Mouse (Mus musculus) leukemia stem cell, adult 10-12 weeks (primary cell): ENCODE data around the gene 1700014D04Rik. TPM values are rescaled to one million over a fixed set of nuclear protein-coding genes. Genes with fewer than 3 reads are reported as not detected.

Experiments
- polyA plus RNA-seq: library from polyadenylated mRNA; stranded (reverse); fragments of >175 nt; gene quantifications from 2 replicates; pipeline ENCODE4 v1.2.3, GENCODE M21; 2012; ENCODE audit warnings: low replicate concordance

Gene 1700014D04Rik
- polyA plus RNA-seq: 0.05 TPM in 1 of 2 replicates, not detected in the other

DNA sequence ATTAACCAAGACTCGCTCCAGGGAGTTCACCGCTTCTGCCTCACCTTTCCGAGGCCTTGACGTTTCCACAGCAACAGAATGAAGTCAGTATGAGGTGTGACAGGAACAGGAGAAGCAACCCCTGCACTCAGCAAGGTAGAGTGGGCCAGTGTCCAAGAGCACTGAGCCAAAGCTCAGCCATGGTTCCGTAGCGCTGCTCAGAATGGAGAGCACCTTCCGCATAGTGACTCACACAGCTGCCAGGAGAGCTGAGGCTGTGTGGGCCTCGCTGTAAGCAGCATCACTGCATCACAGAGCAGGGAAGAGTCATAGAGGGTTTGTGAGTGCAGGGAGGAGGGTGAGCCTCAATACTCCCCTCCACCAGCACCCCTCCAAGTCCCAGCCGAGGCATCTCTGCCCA is at the start of gene 1700014D04Rik:
Gene 1700014D04Rik (minus strand): TSS at position 42 of the 400 bp plus-strand sequence.

DNA sequence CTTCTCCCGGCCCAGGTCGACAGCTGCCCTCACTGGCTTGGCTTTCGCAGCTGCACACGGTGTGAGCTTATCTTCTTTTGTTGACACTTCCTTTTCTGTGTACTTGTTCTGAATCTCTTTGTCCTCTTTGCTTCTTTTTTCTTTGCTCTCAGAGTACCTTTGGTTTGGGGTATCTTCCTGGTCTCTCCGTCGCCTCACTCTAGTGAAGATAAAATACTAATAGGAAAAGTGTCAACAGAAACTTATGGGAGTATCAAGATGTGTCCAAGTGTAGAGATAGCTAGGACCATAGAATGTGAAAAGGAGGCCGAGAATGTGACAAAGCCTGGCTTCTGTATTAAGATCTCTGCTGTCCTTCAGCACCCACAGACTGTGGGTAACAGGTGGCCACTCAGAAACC is 35.6 kb upstream of the 1700014D04Rik start, which contains the start of gene Gm49354:
Gene Gm49354 (minus strand): TSS at position 101 of the 400 bp plus-strand sequence.

DNA sequence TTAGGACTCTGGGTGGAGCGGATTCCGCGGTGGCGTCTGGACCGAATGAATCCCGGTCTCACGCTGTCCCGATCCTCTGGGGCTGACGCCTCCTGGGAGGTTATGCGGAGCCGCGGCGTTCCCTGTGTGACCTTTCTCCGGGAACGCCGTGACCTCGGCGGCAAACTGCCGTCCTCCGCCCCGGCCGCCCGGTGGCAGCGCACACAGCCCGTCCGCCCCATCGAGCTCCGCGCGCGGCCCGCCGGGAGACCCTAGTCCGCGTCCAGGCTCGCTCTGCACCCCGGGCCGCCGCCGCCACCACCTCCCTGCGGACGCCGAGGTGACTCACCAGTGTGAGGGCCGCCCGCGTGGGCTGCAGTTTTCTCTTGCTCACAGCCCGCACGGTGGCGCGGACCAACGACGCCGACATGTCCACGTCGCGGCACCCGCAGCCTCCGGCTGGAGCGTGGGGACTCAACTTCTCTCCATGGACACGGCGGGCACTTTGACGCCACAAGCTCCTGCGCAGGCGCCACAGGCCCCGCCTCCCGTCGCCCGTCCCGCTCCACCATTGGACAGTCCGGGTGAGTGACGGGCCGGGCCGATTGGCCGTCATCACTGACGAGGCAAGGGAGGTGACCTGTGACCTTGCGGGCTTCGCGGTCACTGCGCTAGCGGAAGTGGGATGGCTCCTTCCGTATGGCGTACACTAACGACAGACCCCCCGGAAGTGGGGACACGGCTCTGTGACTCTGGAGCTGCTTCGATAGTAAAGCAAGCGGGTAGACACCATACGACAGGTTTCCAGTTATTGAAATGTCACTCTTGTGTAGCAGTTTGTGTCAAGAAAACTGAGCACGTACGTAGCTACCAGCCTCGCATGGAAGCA is 23.0 kb upstream of the 1700014D04Rik start, which contains the start of gene Isca1:
Gene Isca1 (minus strand): TSS at position 515 of the 868 bp plus-strand sequence.

DNA sequence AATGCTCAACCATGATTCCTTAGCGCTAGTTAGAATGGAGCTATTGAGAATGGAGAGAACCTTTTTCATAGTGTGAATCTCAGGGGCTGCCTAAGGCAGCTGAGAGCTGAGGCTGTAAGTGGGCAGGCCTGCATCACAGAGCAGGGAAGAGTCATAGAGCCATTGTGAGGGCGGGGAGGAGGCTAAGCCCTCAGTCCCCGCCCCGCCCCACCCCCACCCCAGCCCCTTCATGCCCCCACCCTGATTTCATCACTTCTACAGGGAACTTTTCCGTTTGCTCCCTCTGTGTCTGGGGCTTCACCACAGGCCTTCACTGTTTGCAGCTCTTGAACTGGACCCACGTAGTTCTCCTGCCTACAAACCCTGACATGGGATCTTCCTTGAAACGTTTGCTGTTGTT is 14.9 kb downstream of the 1700014D04Rik start, which contains the start of gene Spata31d1d:
Gene Spata31d1d (minus strand): TSS at position 101 of the 400 bp plus-strand sequence.

DNA sequence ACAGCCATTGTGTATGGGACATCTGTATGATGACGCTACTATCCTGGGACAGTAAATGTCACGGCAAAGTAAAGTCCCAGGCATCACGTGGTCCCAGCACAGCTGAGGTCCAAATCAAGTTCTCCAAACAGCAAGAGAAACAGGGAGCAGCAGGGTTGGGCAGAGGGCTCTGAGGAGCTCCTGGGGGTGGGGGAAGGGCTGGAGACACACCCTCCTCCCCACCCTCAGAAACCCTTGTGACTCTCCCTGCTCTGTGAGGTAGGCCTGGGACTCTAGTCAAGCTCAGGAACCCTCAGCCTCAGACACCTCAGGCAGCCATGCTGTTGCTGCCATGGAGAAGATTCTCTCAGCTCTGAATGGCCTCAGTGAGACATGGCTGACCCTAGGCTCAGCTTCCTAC is 34.6 kb downstream of the 1700014D04Rik start, which contains the start of gene Spata31d1b:
Gene Spata31d1b (plus strand): TSS at position 301 of the 400 bp plus-strand sequence.

DNA sequence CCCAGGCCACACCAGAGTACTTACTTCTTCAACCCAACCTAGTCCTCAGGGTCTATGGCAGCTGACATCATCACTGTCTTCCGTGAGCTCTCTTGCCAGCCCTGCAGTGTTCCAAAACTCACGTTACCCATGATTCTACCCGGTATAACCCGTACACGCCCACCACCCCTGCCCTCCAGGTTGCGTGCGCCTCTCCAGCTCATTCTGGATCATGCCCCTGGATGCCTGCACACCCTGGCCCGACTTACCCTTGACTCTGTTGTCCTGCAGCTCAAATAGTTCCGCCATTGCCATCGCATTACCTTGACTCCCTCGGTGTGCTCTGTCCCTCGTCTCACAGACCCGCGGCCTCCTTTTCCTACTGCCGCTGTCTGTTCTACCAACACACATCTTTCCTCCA is 36.3 kb downstream of the 1700014D04Rik start, which contains the start of gene Spata31d1a:
Gene Spata31d1a (minus strand): TSS at position 101 of the 400 bp plus-strand sequence.

DNA sequence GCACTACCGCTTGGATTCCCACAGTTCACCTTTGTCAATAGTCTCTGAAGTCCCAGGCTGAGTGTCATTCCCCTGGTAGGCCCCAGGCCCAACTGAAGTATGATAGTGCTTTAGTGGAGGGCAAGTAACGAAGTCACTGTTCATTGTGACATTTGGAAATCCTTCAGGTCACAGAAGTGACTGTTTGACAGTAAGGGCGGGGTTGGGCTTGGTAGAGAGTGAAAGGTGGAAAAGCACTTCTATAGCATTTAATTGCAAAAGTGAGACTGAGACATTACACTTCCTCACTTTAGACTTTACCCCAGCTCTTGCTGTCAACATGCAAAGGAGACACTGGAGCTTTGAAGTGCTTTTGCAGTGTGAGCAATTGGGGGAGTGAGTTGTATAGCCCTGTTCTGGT is 52.5 kb downstream of the 1700014D04Rik start, which contains the start of gene 4921517D22Rik:
Gene 4921517D22Rik (minus strand): TSS at position 101 of the 400 bp plus-strand sequence.

Other genes with a start within 250 kb of the 1700014D04Rik start
- 3.4 and 4.0 TPM in 2 replicates for gene Agtpbp1, start 161.5 kb downstream of the 1700014D04Rik start, polyA plus RNA-seq
- 3.2 and 9.2 TPM in 2 replicates for gene Naa35, start 161.5 kb downstream of the 1700014D04Rik start, polyA plus RNA-seq
- gene Golm1, start 70.9 kb downstream of the 1700014D04Rik start, polyA plus RNA-seq: 7.7 and 10.0 TPM in 2 replicates
- not detected in 2 replicates for gene 4921517D22Rik, start 52.6 kb downstream of the 1700014D04Rik start, polyA plus RNA-seq
- gene Spata31d1a, start 36.4 kb downstream of the 1700014D04Rik start, polyA plus RNA-seq: not detected in 2 replicates
- gene Spata31d1b, start 34.5 kb downstream of the 1700014D04Rik start, polyA plus RNA-seq: not detected in 2 replicates
- 0.10 and 0.11 TPM in 2 replicates for gene Spata31d1d, start 15.0 kb downstream of the 1700014D04Rik start, polyA plus RNA-seq
- 122 and 135 TPM in 2 replicates for gene Isca1, start 23.1 kb upstream of the 1700014D04Rik start, polyA plus RNA-seq
- 11.8 TPM in 1 of 2 replicates, not detected in the other for gene Gm49354, start 35.5 kb upstream of the 1700014D04Rik start, polyA plus RNA-seq
- 37.5 and 56.9 TPM in 2 replicates for gene Tut7, start 76.4 kb upstream of the 1700014D04Rik start, polyA plus RNA-seq